Mouse (Mus musculus) spleen, postnatal 10 days (tissue): Measurements from ENCODE around the gene Ubqln4.
A peak's percentile ranks its signal among the peaks of the same experiment; 100 is the strongest.

Source experiments
- DNase-seq, 2 experiments: peaks; one replicate each; pipeline ENCODE4 v3.0.0; 2021 to 2022; ENCODE audit warnings: low spot score in 2 of 2

The Ubqln4 gene

GRCm38 (mm10) chr3:88542486-88542885 is 11.1 kb upstream of the Ubqln4 start:
- no peak for DNase-seq

GRCm38 (mm10) chr3:88543174-88543573 is 10.4 kb upstream of the Ubqln4 start:
- DNase-seq: no peak

- no peak for DNase-seq
Measured at GRCm38 (mm10) chr3:88543651-88544410, 9.7 kb upstream of the Ubqln4 start.

GRCm38 (mm10) chr3:88544514-88544913 is 9.0 kb upstream of the Ubqln4 start:
- DNase-seq: peak in 1 of 2 experiments; percentile 41

GRCm38 (mm10) chr3:88544955-88545591 is 8.5 kb upstream of the Ubqln4 start:
- peak in 1 of 2 experiments; percentile 35 for DNase-seq

- DNase-seq: no peak
Measured at GRCm38 (mm10) chr3:88546674-88547418, 6.7 kb upstream of the Ubqln4 start.

- DNase-seq: no peak
Measured at GRCm38 (mm10) chr3:88548180-88548917, 5.2 kb upstream of the Ubqln4 start, which contains the start of gene Rab25. Gene Rab25, minus strand, starts transcription at chr3:88548300.

GRCm38 (mm10) chr3:88551586-88551985 is 2.0 kb upstream of the Ubqln4 start:
- peak in 1 of 2 experiments; percentile 13 for DNase-seq

GRCm38 (mm10) chr3:88552082-88552645 is 1.4 kb upstream of the Ubqln4 start:
- no peak for DNase-seq

- peak; percentile 87 to 97 for DNase-seq
Measured at GRCm38 (mm10) chr3:88552676-88553524, 658 bp upstream of the Ubqln4 start, which contains the start of gene Lamtor2. Gene Lamtor2, minus strand, starts transcription at chr3:88553074.

- peak in 1 of 2 experiments; percentile 68 for DNase-seq
Measured at GRCm38 (mm10) chr3:88553880-88554586, 475 bp downstream of the Ubqln4 start.

- DNase-seq: no peak
Measured at GRCm38 (mm10) chr3:88555069-88555605, 1.6 kb downstream of the Ubqln4 start.

GRCm38 (mm10) chr3:88555731-88556130 is 2.2 kb downstream of the Ubqln4 start:
- peak in 1 of 2 experiments; percentile 19 for DNase-seq

GRCm38 (mm10) chr3:88556616-88557015 is 3.1 kb downstream of the Ubqln4 start:
- no peak for DNase-seq

GRCm38 (mm10) chr3:88559596-88559995 is 6.0 kb downstream of the Ubqln4 start:
- DNase-seq: no peak

GRCm38 (mm10) chr3:88561989-88562388 is 8.4 kb downstream of the Ubqln4 start:
- peak in 1 of 2 experiments; percentile 40 for DNase-seq

- no peak for DNase-seq
Measured at GRCm38 (mm10) chr3:88563442-88563841, 9.9 kb downstream of the Ubqln4 start.

GRCm38 (mm10) chr3:88563966-88564365 is 10.4 kb downstream of the Ubqln4 start:
- DNase-seq: no peak

GRCm38 (mm10) chr3:88566116-88566515 is 12.6 kb downstream of the Ubqln4 start:
- no peak for DNase-seq
